Mouse (Mus musculus): ENCODE data around the gene AU018091. TPM values are rescaled to one million over a fixed set of nuclear protein-coding genes. Genes with fewer than 3 reads are reported as not detected.
"Not testable (repeated sequence)": the region's sequence is repeated elsewhere in the genome, so short reads cannot be mapped to it uniquely, and the experiment has no call there.

Gene AU018091
- polyA plus RNA-seq, 1 experiment from 2014 or later = 0.31 TPM

DNA sequence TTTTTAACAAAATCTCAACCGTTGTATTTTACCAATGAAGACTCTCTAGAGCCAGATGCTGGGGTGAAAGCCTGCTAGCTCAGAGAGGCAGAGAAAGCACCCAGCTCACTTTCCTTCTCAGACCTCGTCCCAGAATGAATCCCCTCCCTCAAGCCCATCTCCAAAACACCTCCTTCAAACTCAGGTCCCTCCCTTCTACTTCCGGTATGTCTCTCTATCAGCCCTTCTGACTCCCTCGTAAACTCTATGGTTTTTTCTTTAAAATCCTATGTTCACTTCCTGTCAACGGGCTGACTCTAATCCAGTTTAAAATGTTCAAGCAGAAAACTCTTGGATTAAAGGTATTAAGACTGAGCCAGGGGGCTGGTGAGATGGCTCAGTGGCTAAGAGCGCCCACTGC is 4.6 kb downstream of the AU018091 start:
- WGBS = 82% methylated on average over 6 of the region's 6 CpGs
- no peaks in the 10 kb centered on the region for H3K27me3 ChIP-seq (replicated peaks; ENCODE audit: low read depth, poor library complexity, severe bottlenecking)
- DNase-seq (ENCODE audit: low spot score) = no peak
- H3K27ac ChIP-seq (replicated peaks) = no peak overlapping the region
- H3K4me3 ChIP-seq = no peak overlapping the region
- peaks cover 22% of the 10 kb centered on the region; the same call in 1 of the 2 replicates for H3K9me3 ChIP-seq
- no peaks in the 10 kb centered on the region for H3K36me3 ChIP-seq (replicated peaks)
- no peaks in the 10 kb centered on the region for H3K4me1 ChIP-seq

DNA sequence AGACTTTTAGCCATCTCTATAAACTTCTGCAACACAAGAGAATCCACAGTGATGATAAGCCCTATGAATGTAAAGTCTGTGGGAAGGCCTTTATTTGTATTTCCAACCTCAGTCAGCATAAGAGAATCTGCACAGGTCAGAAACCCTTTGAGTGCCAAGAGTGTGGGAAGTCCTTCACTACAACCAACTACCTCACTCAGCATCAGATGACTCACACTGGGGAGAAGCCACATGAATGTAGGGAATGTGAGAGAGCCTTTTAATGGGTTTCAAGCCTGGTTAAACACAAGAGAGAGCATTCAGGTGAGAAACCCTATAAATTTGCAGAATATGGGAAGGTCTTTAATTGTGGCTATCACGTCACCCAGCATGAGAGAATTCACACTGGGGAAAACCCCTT is 18.6 kb downstream of the AU018091 start:
- WGBS = 92% methylated on average over 1 of the region's 1 CpGs

DNA sequence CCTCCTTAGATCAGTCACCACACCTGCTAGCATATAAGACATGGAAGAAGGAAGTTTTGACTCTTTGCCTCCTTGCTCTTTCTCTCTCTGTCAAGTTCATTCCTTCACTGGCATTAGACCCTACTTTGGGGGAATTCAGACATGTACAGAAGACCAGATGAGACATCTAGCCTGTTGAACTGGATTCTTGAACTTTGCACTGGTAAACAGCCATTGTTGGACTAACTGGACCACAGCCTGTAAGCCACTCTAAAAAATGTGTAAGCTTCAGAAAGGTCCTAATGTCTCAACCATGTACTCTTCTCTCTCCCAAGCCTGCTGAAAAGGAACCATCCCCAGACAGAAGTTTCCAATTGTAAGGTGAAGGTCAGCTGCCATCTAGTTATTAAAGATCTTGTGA is 22.9 kb downstream of the AU018091 start:
- Histone ChIP-seq H3K9me3 (peaks cover 36% of the 10 kb centered on the region; the same call in 1 of the 2 replicates), H3K4me1 (no peaks in the 10 kb centered on the region), H3K27me3 (replicated peaks; ENCODE audit: low read depth, poor library complexity, severe bottlenecking) (no peaks in the 10 kb centered on the region)

More for the DNA sequence above, 18.6 kb downstream of the AU018091 start:
- H3K36me3 ChIP-seq (replicated peaks) = no peaks in the 10 kb centered on the region
- no peak overlapping the region for H3K4me3 ChIP-seq
- H3K4me1 ChIP-seq = no peaks in the 10 kb centered on the region
- DNase-seq (ENCODE audit: low spot score) = no peak
- H3K27me3 ChIP-seq (replicated peaks; ENCODE audit: low read depth, poor library complexity, severe bottlenecking) = no peaks in the 10 kb centered on the region
- H3K9me3 ChIP-seq = peaks cover 32% of the 10 kb centered on the region; the same call in 1 of the 2 replicates
- no peak overlapping the region for H3K27ac ChIP-seq (replicated peaks)

DNA sequence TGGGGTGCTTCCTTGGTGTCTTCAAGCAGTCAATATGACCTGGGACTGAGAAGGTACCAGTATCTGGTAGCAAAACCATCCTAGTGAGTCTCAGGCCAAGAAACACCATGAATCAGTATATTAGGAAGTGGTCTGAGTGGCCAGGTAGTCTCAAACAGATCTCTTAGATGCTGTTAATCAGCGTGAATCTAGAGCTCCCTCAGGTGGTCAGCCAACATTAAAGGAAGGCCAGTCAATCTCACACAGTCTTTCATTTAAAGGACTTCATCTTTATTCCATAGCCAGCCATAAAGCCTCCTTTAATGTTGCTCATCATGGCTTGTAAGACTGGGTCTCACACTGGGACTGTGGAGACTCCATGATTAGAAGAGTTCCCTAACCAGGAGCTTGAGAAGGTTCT is 25.7 kb downstream of the AU018091 start:
- 21% methylated on average over 1 of the region's 1 CpGs for WGBS
- Histone ChIP-seq H3K9me3 (peaks cover 33% of the 10 kb centered on the region; the same call in 1 of the 2 replicates), H3K4me3 (no peak overlapping the region), H3K27ac (replicated peaks) (no peak overlapping the region), H3K4me1 (no peaks in the 10 kb centered on the region), H3K36me3 (replicated peaks) (no peaks in the 10 kb centered on the region), H3K27me3 (replicated peaks; ENCODE audit: low read depth, poor library complexity, severe bottlenecking) (no peaks in the 10 kb centered on the region)
- DNase-seq (ENCODE audit: low spot score) = no peak

More for the DNA sequence above, 22.9 kb downstream of the AU018091 start:
- no peaks in the 10 kb centered on the region for H3K36me3 ChIP-seq (replicated peaks)
- no peak overlapping the region for H3K27ac ChIP-seq (replicated peaks)
- no peak for DNase-seq (ENCODE audit: low spot score)
- no peak overlapping the region for H3K4me3 ChIP-seq

DNA sequence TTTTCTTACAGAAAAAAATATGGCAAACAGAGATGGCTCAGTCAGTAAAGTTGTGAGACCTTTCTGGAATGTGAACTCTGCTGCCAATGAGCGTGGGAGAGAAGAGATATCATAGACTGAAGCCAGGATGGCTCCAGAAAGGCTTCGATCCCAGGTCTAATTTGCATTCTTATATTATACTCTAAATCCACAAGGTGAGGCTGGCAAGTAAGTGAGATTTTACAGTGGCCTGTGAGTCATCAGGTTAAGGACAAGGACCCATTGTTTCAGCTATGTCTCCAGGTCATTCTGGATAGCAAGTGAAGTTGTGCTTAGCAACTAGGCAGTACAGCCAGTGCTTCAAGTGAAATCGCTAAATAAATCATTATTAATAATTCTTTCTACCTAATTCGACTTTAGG is 33.4 kb downstream of the AU018091 start:
- WGBS = 79% methylated on average over 4 of the region's 4 CpGs

DNA sequence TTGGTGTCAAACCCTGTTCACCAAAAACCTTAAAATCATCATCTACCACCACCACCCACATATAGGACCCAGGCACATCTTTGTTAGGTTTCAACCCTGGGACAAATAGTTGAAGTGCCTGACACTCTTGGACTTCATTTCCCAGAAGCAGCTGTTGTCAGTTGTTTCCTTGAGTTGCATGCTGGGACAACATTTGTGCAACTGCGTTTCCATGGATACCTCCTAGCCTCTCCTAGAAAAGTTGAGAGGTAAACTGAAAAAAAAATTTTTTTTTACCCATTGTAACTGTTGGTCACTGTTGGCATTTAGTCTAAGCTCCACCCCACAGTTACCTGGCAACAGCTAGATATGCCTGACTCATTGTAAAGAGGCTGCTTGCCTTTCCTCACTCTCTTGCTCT is 34.3 kb downstream of the AU018091 start:
- no peaks in the 10 kb centered on the region for H3K27me3 ChIP-seq (replicated peaks; ENCODE audit: low read depth, poor library complexity, severe bottlenecking)
- H3K4me1 ChIP-seq = no peaks in the 10 kb centered on the region
- no peak for DNase-seq (ENCODE audit: low spot score)
- no peak overlapping the region for H3K27ac ChIP-seq (replicated peaks)
- no peaks in the 10 kb centered on the region for H3K36me3 ChIP-seq (replicated peaks)
- no peak overlapping the region for H3K4me3 ChIP-seq
- WGBS = 63% methylated on average over 1 of the region's 1 CpGs
- peaks cover 34% of the 10 kb centered on the region; the same call in 1 of the 2 replicates for H3K9me3 ChIP-seq

More for the DNA sequence above, 33.4 kb downstream of the AU018091 start:
- Histone ChIP-seq H3K27me3 (replicated peaks; ENCODE audit: low read depth, poor library complexity, severe bottlenecking) (no peaks in the 10 kb centered on the region), H3K9me3 (peaks cover 35% of the 10 kb centered on the region; the same call in 1 of the 2 replicates), H3K36me3 (replicated peaks) (no peaks in the 10 kb centered on the region), H3K4me3 (no peak overlapping the region), H3K27ac (replicated peaks) (no peak overlapping the region), H3K4me1 (no peaks in the 10 kb centered on the region)
- no peak for DNase-seq (ENCODE audit: low spot score)

DNA sequence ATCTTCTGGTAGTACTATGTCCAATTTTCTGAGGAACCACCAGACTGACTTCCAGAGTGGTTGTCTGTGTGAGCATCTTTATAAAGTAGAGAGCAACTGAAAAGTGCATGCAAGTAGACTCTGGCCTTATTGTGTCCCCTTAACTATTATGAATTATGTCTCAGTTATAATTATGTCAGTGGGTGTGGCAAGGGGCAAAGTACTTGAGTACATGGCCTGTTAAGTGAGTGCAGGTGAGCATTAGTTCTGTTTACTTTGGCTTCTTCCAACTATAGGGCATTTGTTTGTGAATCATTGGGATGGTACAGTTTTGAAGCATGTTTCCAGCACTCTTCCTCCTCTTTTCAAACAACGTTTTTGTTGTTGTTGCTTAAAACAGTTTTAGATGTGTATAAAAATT is 38.7 kb downstream of the AU018091 start:
- DNase-seq (ENCODE audit: low spot score) = no peak
- H3K9me3 ChIP-seq = peaks cover 43% of the 10 kb centered on the region; the same call in 1 of the 2 replicates
- H3K27me3 ChIP-seq (replicated peaks; ENCODE audit: low read depth, poor library complexity, severe bottlenecking) = no peaks in the 10 kb centered on the region
- H3K4me3 ChIP-seq = no peak overlapping the region
- whole genome bisulfite sequencing = 60% methylated on average over 1 of the region's 1 CpGs
- no peak overlapping the region for H3K27ac ChIP-seq (replicated peaks)
- H3K4me1 ChIP-seq = no peaks in the 10 kb centered on the region
- H3K36me3 ChIP-seq (replicated peaks) = no peaks in the 10 kb centered on the region

DNA sequence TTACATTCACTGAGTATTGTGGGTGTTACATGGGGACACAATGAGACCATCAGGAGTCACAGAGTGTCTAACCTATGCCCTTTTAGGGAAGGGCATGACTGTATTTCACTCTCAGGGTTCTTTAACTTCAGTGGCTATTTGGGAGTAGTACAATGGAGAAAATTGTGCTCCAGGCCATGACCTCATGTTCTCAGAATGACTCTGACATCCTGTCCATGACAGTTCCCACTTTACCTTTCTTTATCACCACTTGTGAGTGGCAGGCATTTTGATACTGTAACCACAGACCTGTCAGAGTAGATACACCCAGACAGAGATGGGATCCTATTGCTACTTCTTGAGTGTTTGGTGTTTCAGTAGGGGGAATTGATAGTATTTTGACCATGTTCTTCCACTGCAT is 40.4 kb downstream of the AU018091 start:
- H3K4me3 ChIP-seq; H3K27me3 ChIP-seq (replicated peaks; ENCODE audit: low read depth, poor library complexity, severe bottlenecking); H3K36me3 ChIP-seq (replicated peaks); H3K4me1 ChIP-seq; DNase-seq (ENCODE audit: low spot score); H3K27ac ChIP-seq (replicated peaks): not testable (repeated sequence)
- peaks cover 32% of the 10 kb centered on the region; the same call in 1 of the 2 replicates for H3K9me3 ChIP-seq

DNA sequence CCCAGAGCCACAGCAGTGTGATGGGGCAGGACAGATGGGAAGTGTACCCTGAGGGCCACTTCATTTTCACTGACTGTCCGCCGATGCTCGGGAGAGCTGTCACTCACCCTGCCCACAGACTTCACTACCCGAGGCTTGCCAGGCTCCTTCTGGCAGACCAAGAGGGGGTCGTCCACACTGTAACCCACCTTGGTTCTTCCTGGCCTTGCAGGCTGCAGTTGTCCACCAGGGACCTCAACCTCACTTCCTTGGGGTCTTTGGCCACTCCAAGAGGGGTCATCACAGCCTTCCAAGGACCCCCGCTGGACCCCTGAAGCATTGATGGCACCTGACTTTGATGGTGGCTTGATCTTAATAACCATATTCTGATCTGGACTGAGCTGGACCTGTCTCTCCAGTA is 57.8 kb downstream of the AU018091 start:
- H3K27ac ChIP-seq (replicated peaks); H3K9me3 ChIP-seq; H3K4me1 ChIP-seq; DNase-seq (ENCODE audit: low spot score); H3K27me3 ChIP-seq (replicated peaks; ENCODE audit: low read depth, poor library complexity, severe bottlenecking); H3K4me3 ChIP-seq; H3K36me3 ChIP-seq (replicated peaks): not testable (repeated sequence)
- no CpG with 5 or more reads among the region's 6 CpGs for WGBS

DNA sequence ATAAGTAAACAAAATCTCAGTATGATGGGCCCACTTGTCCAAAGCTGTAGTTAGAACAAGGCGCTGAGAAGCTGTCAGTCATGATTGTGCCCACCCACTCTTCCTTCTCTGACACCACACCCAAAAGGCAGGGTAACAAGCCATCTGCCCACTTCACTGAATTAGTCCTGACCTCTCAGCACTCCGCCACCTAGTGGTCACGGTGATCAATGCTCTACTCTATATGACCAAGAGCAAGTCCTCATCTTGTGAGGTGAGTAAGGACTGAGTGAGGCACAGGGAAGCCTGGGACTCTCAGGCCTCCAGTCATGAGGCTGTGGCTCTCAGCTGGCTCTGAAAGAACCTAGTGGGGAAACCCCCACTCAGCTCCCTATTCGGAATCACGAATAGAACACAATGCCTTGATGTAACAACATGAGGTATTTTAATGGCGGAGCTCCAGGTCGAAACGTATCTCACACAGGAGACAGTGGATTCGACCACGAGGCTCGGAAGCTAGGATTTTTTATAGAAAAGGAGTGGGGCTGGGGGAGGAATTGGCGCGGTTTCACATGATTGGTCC is 62.4 kb downstream of the AU018091 start:
- not testable (repeated sequence) for DNase-seq (ENCODE audit: low spot score); H3K27me3 ChIP-seq (replicated peaks; ENCODE audit: low read depth, poor library complexity, severe bottlenecking); H3K4me1 ChIP-seq; H3K27ac ChIP-seq (replicated peaks); H3K36me3 ChIP-seq (replicated peaks); H3K4me3 ChIP-seq
- peaks cover 15% of the 10 kb centered on the region; the same call in 1 of the 2 replicates for H3K9me3 ChIP-seq
- WGBS = 68% methylated on average over 13 of the region's 13 CpGs

MicroRNA genes within 50 kb of the gene (microRNA counts, 519-probe panel; counts per million panel counts)
- microRNA mmu-miR-290-3p (188 counts per million, percentile 57 among the panel's probes with 10 or more counts), microRNA mmu-miR-290-5p (188 counts per million, percentile 57 among the panel's probes with 10 or more counts), microRNA mmu-miR-291a-3p (188 counts per million, percentile 57 among the panel's probes with 10 or more counts), microRNA mmu-miR-291a-5p (188 counts per million, percentile 57 among the panel's probes with 10 or more counts), microRNA mmu-miR-292-5p (188 counts per million, percentile 57 among the panel's probes with 10 or more counts)

Small RNAs within 50 kb of the gene (microRNA-seq; reads per million reads assigned to microRNA genes)
- gene Mir290a (not detected), gene Mir290b (not detected), gene Mir291a (29.0 reads per million, percentile 34 among the genes with 10 or more reads in this experiment), gene Mir292 (not detected), gene Mir292b (not detected)

Other genes starting within 250 kb of the AU018091 start
- gene Nlrp12, start 80.5 kb upstream of the AU018091 start, polyA plus RNA-seq (2016; fragmentation: Nextera tagmentation; extraction: Ambion mirVana) = 0.02 TPM in 1 of 2 replicates, not detected in the other
- gene Myadm, start 119.9 kb upstream of the AU018091 start, polyA plus RNA-seq (2016; fragmentation: Nextera tagmentation; extraction: Ambion mirVana) = 27.5 and 28.2 TPM in 2 replicates
- gene Prkcg, start 120.0 kb upstream of the AU018091 start, polyA plus RNA-seq (2016; fragmentation: Nextera tagmentation; extraction: Ambion mirVana) = 0.36 and 0.44 TPM in 2 replicates
- 1.2 and 1.9 TPM in 2 replicates for gene Cacng7, start 163.8 kb upstream of the AU018091 start, polyA plus RNA-seq (2016; fragmentation: Nextera tagmentation; extraction: Ambion mirVana)
- gene Cacng8, start 221.5 kb upstream of the AU018091 start, polyA plus RNA-seq (2016; fragmentation: Nextera tagmentation; extraction: Ambion mirVana) = 8.5 and 11.4 TPM in 2 replicates

All from embryonic facial prominence, embryonic 10.5 days (tissue).